Mouse (Mus musculus) liver, embryonic 15.5 days (tissue): ENCODE data around the gene Smdt1. TPM values are rescaled to one million over a fixed set of nuclear protein-coding genes. Genes with fewer than 3 reads are reported as not detected.
"Not testable (repeated sequence)": the region's sequence is repeated elsewhere in the genome, so short reads cannot be mapped to it uniquely, and the experiment has no call there.

Experiments
- ATAC-seq: fragments of 200-750 bp; cut with Nextera tagmentation; 2 replicates; pipeline ENCODE4 v1.8.0; 2017; ENCODE audit warnings: moderate number of reproducible peaks, mild to moderate bottlenecking, moderate library complexity; ENCODE audit not compliant: insufficient read depth
- H3K27ac ChIP-seq: fragments of 300-500 bp; sonication (generic); replicated peaks from 2 replicates; pipeline ENCODE4 v1.5.1; 2015; ENCODE audit warnings: mild to moderate bottlenecking, inconsistent platforms
- H3K27me3 ChIP-seq: fragments of 300-500 bp; sonication (generic); 2 replicates; pipeline ENCODE4 v1.6.1; 2015; ENCODE audit warnings: mild to moderate bottlenecking, inconsistent platforms
- H3K36me3 ChIP-seq: fragments of 300-500 bp; sonication (generic); replicated peaks from 2 replicates; pipeline ENCODE4 v1.6.1; 2015; ENCODE audit warnings: moderate library complexity, mild to moderate bottlenecking, inconsistent platforms
- H3K4me1 ChIP-seq: fragments of 300-500 bp; sonication (generic); replicated peaks from 2 replicates; pipeline ENCODE4 v1.6.1; 2015; ENCODE audit warnings: inconsistent platforms
- H3K4me2 ChIP-seq: fragments of 300-500 bp; sonication (generic); 2 replicates; pipeline ENCODE4 v1.6.1; 2015; ENCODE audit warnings: moderate library complexity, mild to moderate bottlenecking, inconsistent platforms
- H3K4me3 ChIP-seq: fragments of 300-500 bp; sonication (generic); replicated peaks from 2 replicates; pipeline ENCODE4 v1.5.1; 2015; ENCODE audit warnings: mild to moderate bottlenecking, inconsistent platforms
- H3K9ac ChIP-seq: fragments of 300-500 bp; sonication (generic); 2 replicates; pipeline ENCODE4 v1.6.1; 2015; ENCODE audit warnings: moderate library complexity, mild to moderate bottlenecking, inconsistent platforms
- H3K9me3 ChIP-seq: fragments of 300-500 bp; sonication (generic); replicated peaks from 2 replicates; pipeline ENCODE4 v1.6.1; 2016; ENCODE audit warnings: inconsistent platforms
- WGBS: fragments of 180-500 bp; shearing (Covaris S2); methylation state at CpG from one replicate; pipeline ENCODE4 v1.1.7; 2015; ENCODE audit warnings: mixed read lengths; ENCODE audit not compliant: insufficient replicate concordance; 5-methylcytosine and 5-hydroxymethylcytosine counted together
- microRNA-seq: library from miRNA; unstranded; fragments of <30 nt; microRNA quantifications from one replicate; pipeline ENCODE4, GENCODE M21; 2016
- polyA plus RNA-seq: library from polyadenylated mRNA; unstranded; fragments of >200 nt; fragmentation: Nextera tagmentation; extraction: Ambion mirVana; gene quantifications from 2 replicates; pipeline ENCODE4 v1.2.1, GENCODE M21; 2015

Gene Smdt1
- polyA plus RNA-seq, 1 experiment from 2014 or later, result 176 TPM

- Histone ChIP-seq H3K27ac (no peak overlapping the region), H3K9ac (no peak overlapping the region), H3K36me3 (no peaks in the 10 kb centered on the region), H3K4me1 (peaks cover 12% of the 10 kb centered on the region), H3K4me3 (no peak overlapping the region), H3K27me3 (peaks cover 11% of the 10 kb centered on the region), H3K9me3 (no peaks in the 10 kb centered on the region), H3K4me2 (no peak overlapping the region)
- 48% methylated on average over 2 of the region's 2 CpGs for WGBS
- no peak for ATAC-seq
Observed at GRCm38 (mm10) chr15:82382441-82382840, 43.7 kb downstream of the Smdt1 start.

GRCm38 (mm10) chr15:82385729-82386128 is 47.0 kb downstream of the Smdt1 start:
- no peaks in the 10 kb centered on the region for H3K36me3 ChIP-seq
- peaks cover 3% of the 10 kb centered on the region; the same call in 1 of the 2 replicates for H3K27me3 ChIP-seq
- H3K9ac ChIP-seq, result no peak overlapping the region
- H3K4me2 ChIP-seq, result no peak overlapping the region
- no peak overlapping the region for H3K27ac ChIP-seq
- no peak for ATAC-seq
- WGBS, result 56% methylated on average over 2 of the region's 2 CpGs
- H3K9me3 ChIP-seq, result no peaks in the 10 kb centered on the region
- H3K4me3 ChIP-seq, result no peak overlapping the region
- H3K4me1 ChIP-seq, result peaks cover 5% of the 10 kb centered on the region; the same call in 1 of the 2 replicates

- H3K27me3 ChIP-seq, ATAC-seq, H3K9me3 ChIP-seq, H3K4me2 ChIP-seq, H3K4me3 ChIP-seq, H3K4me1 ChIP-seq, H3K9ac ChIP-seq, H3K27ac ChIP-seq, H3K36me3 ChIP-seq: not testable (repeated sequence)
- 67% methylated on average over 10 of the region's 10 CpGs for WGBS
Observed at GRCm38 (mm10) chr15:82389916-82390315, 51.2 kb downstream of the Smdt1 start.

- H3K9ac ChIP-seq, H3K4me1 ChIP-seq, H3K9me3 ChIP-seq, ATAC-seq, H3K27me3 ChIP-seq, H3K36me3 ChIP-seq, H3K4me3 ChIP-seq, H3K4me2 ChIP-seq, H3K27ac ChIP-seq: not testable (repeated sequence)
- WGBS, result 57% methylated on average over 2 of the region's 2 CpGs
Observed at GRCm38 (mm10) chr15:82393922-82394321, 55.2 kb downstream of the Smdt1 start, which contains the start of gene Cyp2d11. TSS of gene Cyp2d11 (minus strand) at chr15:82394022.

GRCm38 (mm10) chr15:82395955-82396354 is 57.2 kb downstream of the Smdt1 start:
- not testable (repeated sequence) for H3K27ac ChIP-seq, H3K4me2 ChIP-seq, H3K4me3 ChIP-seq, H3K36me3 ChIP-seq, H3K9me3 ChIP-seq, H3K4me1 ChIP-seq, H3K9ac ChIP-seq, H3K27me3 ChIP-seq
- 48% methylated on average over 3 of the region's 3 CpGs for WGBS
- 0 out of 2 replicates have a peak, but pooled peaks have one; percentile 49 for ATAC-seq

Small RNA genes lying within 50 kb of the gene (microRNA-seq; reads per million reads assigned to microRNA genes)
- gene Mir7684, result not detected

Other genes starting within 250 kb of the Smdt1 start
- gene Ccdc134, start 211.0 kb upstream of the Smdt1 start, polyA plus RNA-seq, result 7.0 and 7.7 TPM in 2 replicates
- 53.6 and 61.3 TPM in 2 replicates for gene Srebf2, start 191.8 kb upstream of the Smdt1 start, polyA plus RNA-seq
- 0.08 and 0.12 TPM in 2 replicates for gene Shisa8, start 126.1 kb upstream of the Smdt1 start, polyA plus RNA-seq
- 0.40 and 0.79 TPM in 2 replicates for gene Tnfrsf13c, start 114.6 kb upstream of the Smdt1 start, polyA plus RNA-seq
- 32.8 and 33.7 TPM in 2 replicates for gene Cenpm, start 94.2 kb upstream of the Smdt1 start, polyA plus RNA-seq
- gene 1500009C09Rik, start 86.6 kb upstream of the Smdt1 start, polyA plus RNA-seq, result not detected in 2 replicates
- gene Sept3, start 64.1 kb upstream of the Smdt1 start, polyA plus RNA-seq, result 0.12 and 0.16 TPM in 2 replicates
- 0.06 and 0.08 TPM in 2 replicates for gene Wbp2nl, start 40.0 kb upstream of the Smdt1 start, polyA plus RNA-seq
- gene Naga, start within 50 bp of the Smdt1 start, polyA plus RNA-seq, result 43.4 and 48.6 TPM in 2 replicates
- gene Pheta2, start within 50 bp of the Smdt1 start, polyA plus RNA-seq, result 43.9 and 47.9 TPM in 2 replicates
- gene Ndufa6, start 15.4 kb downstream of the Smdt1 start, polyA plus RNA-seq, result 272 and 310 TPM in 2 replicates
- 17.7 and 19.1 TPM in 2 replicates for gene Cyp2d22, start 41.3 kb downstream of the Smdt1 start, polyA plus RNA-seq
- 0.10 TPM in 1 of 2 replicates, not detected in the other for gene Cyp2d11, start 55.1 kb downstream of the Smdt1 start, polyA plus RNA-seq
- 52.7 and 71.7 TPM in 2 replicates for gene Cyp2d10, start 68.2 kb downstream of the Smdt1 start, polyA plus RNA-seq
- gene Cyp2d9, start 94.5 kb downstream of the Smdt1 start, polyA plus RNA-seq, result 2.6 and 4.3 TPM in 2 replicates
- gene Cyp2d12, start 216.1 kb downstream of the Smdt1 start, polyA plus RNA-seq, result not detected in 2 replicates